Mouse (Mus musculus) cerebellum, adult 11 months (tissue): ENCODE data around the gene Phc2.

Experiments used
- DNase-seq: peaks from one replicate; pipeline ENCODE4 v3.0.0; 2022

Gene Phc2

GRCm38 (mm10) chr4:128745160-128745559 lies 90.7 kb downstream of the Phc2 start:
- DNase-seq = no peak

- peak; percentile 49 for DNase-seq
Observed at GRCm38 (mm10) chr4:128747614-128748270, 93.2 kb downstream of the Phc2 start.

DNA sequence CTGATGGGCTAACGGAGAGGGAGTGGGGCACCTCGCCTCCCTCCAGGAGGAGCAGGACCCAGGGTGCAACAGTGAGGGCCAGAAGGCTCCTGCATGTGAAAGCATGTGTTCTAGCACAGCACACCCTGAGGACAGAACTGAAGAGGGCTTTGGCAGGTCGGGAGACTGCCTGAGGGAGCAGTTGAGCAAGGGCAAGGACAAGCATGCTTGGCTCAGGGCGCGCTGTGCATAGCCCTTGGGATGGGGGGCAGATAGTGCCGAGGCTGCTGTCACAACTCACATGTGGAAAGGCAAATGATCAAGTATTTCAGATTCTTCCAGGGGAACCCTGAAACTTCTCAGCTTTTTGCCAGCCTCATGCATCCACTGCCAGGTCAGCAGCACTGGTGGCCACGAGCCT lies 93.8 kb downstream of the Phc2 start:
- no peak for DNase-seq

DNA sequence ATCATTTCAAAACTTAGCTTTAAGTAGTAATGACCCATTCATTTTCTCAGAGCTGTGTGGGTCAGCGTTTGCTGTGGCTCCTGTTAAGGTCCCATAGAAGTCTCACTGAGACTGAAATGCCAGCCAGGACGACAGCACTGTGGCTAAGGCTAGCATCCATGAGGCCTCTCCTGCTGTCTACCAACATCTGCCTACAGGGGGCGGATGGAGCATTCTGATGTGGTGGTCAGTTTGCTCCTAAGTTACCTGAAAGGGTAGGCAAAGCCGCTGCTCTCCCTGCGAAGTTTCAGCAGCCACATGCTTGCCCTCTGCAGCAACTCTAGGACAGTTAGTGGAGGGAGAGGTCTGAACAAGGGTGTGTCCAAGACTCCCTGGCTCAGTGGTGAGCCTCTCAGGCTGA lies 96.5 kb downstream of the Phc2 start:
- DNase-seq = no peak

- no peak for DNase-seq
Observed at GRCm38 (mm10) chr4:128752031-128752757, 97.7 kb downstream of the Phc2 start.

DNA sequence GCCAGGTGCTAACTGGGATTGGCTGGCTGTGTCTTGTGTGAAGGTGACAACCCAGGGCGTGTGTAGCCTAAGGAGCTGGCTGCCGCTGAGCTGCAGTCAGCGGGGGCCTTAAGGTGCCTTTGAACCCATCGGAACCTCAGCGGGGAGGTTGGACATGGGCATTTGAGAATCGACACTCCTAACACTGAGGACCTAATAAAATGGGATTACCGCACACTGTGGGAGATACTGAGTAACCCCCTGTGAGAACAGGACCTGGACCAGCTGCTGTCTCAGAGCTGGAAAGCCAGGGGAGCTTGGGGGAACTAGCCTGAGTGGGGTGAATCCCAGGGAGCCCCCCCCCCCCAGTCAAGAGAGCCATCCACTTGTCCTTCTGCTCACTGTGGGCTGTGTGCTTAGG lies 99.1 kb downstream of the Phc2 start:
- DNase-seq = no peak

GRCm38 (mm10) chr4:128755064-128755463 lies 100.6 kb downstream of the Phc2 start, which contains the start of gene A3galt2:
TSS of gene A3galt2 (plus strand) at chr4:128755364.
- no peak for DNase-seq

DNA sequence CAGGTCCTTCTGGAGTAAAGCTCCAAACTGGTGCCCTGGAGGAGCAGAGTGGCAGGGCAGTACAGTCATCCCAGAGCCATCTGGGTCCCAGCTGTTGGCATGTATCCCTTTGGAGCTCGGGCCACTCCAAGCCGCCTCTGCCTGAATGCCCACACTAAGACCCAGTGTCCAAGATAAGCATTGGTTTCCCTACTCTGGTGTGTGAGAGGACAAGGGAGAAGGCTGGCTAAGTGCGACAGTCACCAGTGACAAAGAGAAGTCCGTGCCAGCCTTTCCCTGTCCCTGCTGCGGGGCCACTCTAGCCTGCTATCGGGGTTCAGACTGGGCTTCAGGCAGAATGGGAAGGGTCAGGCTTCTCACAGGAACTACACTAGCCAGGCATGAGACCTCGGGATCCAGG lies 101.4 kb downstream of the Phc2 start:
- DNase-seq = no peak

GRCm38 (mm10) chr4:128759214-128759613 lies 104.7 kb downstream of the Phc2 start:
- no peak for DNase-seq

DNA sequence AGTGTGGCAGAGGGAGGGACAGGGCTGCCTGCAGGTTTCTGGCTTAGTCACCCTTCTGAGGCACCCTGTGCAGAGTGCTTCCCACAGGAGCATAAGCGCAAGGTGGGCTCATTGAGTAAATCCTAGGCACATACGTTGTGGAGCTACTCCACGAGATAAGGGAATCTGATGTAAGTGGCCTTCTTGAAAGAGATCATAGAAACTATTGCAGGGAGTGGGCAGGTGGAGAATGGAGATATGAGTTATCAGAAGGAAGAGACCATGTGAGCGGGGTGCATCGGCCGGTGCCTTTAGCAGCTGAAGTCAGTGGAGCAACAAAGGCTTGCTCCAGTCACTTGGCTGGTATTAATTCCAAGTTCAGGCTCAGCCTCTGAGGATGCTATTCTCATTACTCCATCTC lies 105.5 kb downstream of the Phc2 start:
- no peak for DNase-seq

GRCm38 (mm10) chr4:128766929-128767328 lies 112.4 kb downstream of the Phc2 start:
- no peak for DNase-seq

- no peak for DNase-seq
Observed at GRCm38 (mm10) chr4:128768120-128768519, 113.6 kb downstream of the Phc2 start.

DNA sequence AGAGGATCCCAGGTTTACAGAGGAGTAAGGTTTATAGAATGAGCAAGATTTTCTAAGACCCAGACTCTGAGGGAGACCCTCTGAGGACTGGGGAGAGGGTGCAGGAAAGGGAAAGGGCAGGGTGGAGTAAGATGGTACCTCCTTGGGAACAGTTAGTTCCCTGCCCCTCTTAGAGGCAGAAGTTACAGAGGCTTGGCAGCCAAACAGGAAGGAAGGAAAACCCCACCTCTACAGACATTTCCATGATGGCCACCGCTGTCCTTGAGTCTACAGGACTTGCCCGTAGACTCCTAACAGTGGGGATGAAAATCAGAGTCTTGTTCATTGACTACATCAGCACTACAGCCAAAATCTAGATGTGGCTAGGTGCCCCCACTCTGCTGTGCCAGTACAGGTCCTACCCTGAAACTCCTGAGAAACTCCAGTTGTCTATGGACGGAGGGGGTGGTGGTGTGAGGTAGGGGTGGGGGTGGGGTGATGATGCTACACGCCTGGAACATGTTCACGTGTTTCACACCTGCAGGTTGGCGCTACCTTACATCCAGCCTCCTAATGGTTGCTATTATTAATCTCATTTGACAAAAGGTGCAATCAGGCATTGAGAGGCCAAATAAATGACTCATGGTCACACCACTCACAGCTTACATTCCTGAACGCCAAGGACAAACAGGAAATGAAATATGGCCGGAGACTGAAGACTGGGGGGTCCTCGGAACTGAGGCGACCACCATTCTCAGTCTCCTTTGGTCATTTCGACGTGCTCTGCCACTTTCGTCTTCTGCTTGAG lies 115.3 kb downstream of the Phc2 start:
- no peak for DNase-seq

GRCm38 (mm10) chr4:128770698-128771097 lies 116.2 kb downstream of the Phc2 start:
- DNase-seq = no peak

DNA sequence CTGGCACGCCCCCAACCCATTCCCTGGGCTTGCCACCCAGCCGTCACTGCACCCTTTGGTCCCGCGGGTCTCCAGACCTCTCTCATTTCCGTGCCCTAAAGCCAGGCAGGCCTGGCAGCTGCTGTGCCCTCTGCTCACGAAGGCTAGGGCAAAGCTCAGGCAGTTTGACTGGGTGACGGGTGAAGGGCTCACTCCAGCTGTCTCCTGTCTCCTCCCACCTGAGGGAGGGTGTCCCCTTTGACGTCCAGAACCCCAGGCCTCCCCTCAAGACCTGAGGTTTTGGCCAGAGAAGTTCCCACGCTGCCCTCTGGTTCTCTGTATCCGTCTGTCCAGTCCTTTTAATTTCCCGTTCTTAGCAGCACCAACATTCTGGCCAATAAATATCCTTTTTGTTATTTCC lies 119.3 kb downstream of the Phc2 start:
- DNase-seq = no peak

DNA sequence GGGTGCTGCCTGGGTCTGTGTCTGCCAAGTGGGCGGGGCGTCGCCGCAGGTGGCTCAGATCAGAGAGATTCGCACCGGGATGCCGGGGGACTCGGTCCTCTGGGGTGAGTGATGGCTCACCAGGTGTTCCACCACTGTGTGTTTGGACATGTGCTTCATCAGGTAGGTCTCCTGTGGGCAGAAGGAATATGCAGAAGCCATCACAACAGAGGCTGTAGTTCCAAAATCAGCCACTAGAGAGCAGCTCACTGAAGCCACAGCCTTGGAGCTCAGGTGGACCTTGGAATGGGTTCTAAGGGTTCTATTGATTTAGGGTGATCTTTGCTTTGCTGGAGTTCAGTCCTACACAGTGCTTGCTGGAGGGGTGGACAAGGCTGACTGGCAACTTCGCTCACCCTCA lies 120.0 kb downstream of the Phc2 start:
- peak; percentile 58 for DNase-seq

DNA sequence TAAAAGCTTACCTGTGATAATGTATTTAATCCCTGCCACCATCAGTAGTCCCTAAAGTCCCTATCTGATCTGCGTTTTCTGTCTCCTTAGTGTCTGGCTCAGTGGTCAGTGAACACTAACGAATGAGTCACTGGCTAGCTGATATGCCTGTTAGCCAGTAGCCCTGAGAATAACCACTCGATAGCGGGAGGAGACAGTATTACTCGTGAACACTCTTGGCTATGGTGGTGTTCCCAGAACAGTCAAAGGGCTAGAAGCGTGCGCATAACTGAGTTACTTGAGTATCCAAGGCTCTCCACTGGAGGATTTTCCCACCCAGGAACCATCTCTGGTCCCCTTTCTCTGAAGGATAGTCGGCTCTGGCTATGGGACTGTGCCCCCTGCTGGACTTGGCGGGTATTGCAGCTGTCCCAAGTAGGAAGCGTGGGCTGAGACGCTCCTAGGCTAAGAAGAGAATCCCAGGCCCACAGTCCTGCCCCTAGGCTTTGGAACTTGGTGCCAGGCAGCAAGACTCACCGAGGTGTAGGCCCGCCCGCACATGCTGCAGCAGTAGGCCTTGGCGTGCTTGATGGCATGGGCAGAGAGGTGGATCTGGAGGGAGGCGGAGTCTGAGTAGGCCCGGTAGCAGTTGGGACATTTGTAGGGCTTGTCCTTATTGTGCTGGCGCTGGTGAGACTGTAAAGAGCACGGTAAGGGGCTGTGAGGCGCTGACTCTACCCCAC lies 122.2 kb downstream of the Phc2 start:
- DNase-seq = peak; percentile 76

DNA sequence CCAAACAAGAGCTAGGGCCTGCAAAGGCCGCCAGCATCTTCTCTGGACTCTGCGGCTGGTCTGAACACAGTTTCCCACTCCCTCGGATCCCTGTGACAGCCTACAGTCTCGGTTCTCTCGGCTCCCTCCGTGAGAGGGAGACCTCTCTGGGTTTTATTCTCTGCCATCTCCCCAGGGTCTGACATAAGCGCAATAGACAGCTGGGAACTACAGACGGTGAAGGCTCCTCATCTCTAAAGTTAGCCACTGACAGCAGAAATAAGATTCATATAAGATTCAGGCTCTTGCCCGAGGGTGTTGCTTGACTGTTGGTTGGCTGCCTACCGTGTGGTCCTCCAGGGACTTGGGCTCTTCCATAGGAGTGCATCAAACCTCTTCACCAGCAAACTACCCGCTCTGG lies 123.1 kb downstream of the Phc2 start:
- no peak for DNase-seq

- DNase-seq = no peak
Observed at GRCm38 (mm10) chr4:128782037-128782436, 127.5 kb downstream of the Phc2 start.

DNA sequence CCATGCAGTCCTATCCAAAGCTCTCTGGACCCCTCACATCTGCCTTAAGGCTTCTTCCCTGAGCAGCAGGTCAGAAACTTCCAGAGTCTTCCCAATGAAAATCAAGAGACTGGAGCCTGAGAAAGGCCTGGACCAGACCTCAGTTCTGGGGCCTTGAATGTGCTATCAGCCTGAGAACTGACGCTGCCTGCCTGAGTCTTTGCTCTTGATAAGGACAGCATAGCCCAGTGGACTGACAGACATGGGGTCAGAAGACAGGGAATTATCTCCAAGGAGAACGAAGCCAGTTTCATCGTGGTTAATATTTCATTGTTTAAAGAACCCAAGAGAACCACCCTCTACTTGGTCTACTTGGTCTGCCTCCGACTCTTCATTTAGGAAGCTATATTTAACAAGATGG lies 128.1 kb downstream of the Phc2 start:
- DNase-seq = no peak

DNA sequence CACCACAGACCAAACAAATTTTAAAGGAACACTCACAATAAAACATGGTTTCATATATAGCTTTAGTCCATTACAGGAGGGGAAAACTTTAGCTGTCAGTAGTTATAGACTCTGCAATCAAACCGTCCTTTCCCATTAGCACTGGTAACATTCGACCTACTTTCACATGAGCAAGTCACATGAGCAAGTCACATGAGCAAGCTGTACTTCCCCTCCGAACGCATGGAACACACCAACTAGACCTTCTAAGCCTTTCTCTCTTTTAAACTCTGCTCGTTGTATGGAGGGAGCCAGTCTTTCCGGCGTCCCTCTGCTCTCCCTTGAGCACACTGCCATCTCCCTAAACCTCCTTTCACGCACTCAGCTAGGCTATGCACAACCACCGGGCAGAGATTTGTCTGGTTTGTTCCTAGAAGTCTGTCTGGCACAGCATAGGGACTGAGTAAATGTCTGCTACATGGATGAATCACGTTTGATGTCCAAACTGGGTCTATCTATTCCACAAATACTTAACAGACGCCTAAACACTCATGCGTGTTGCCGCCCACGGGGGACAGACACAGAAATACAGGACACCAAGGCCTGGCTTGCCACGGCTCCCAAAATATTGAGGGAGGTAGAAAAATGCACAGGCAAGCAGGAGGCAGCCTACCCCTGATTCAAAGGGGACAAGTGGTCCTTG lies 130.6 kb downstream of the Phc2 start:
- DNase-seq = no peak

DNA sequence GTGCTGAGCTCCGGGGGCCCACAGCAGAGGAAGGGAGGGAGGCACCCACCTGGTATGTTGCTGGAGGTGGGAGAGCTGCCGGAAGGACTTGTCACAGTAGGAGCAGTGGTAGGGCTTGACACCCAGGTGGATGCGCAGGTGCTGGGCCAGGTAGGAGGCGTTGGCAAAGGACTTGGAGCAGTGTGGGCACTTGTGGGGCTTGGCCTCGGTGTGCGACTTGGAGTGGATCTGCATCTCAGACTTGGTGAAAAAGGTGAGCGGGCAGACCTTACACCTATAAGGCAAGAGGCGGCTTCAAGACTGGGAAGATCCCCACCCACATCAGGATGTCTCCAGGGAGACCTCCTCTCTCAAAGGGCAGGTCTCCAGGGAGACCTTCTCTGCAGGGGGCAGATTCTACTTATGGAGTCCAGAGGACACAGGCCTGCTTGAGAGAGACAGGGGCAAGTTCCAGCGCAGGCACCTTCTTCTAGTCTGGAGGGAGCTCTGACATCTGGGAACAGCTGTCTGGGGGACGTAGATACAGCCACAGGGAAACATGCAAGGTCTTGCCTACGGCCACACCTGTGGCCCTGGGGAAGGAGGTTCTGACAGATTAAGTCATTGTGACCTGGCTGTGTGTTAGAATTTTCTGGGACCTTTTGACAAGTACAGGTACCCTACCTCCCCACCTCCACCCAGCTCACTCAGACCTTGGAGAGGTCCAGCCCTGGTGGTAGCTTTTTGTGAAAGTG lies 131.6 kb downstream of the Phc2 start:
- DNase-seq = no peak
